Mouse (Mus musculus): ENCODE measurements around the gene Grm4. TPM values are rescaled to one million over a fixed set of nuclear protein-coding genes. Genes with fewer than 3 reads are reported as not detected.

Gene Grm4
- polyA plus RNA-seq, 1 experiment from 2014 or later: 9.1 TPM

GRCm38 (mm10) chr17:27464327-27464962, 56.8 kb downstream of the Grm4 start:
- Histone ChIP-seq H3K27ac (ENCODE audit: low read depth, low read length) (0 out of 2 replicates have a peak overlapping the region, but pooled peaks have one; percentile 23), H3K4me1 (ENCODE audit: control insufficient read depth, insufficient read depth, low read length) (peaks cover 6% of the 10 kb centered on the region; the same call in 1 of the 2 replicates), H3K36me3 (ENCODE audit: control insufficient read depth, insufficient read depth, low read length) (no peaks in the 10 kb centered on the region), H3K9me3 (ENCODE audit: control insufficient read depth, low read length) (no peaks in the 10 kb centered on the region), H3K9ac (replicated peaks; ENCODE audit: low read depth, low read length) (no peak overlapping the region), H3K27me3 (ENCODE audit: control insufficient read depth, insufficient read depth, low read length) (no peaks in the 10 kb centered on the region), H3K4me2 (ENCODE audit: low read depth, low read length) (no peak overlapping the region), H3K4me3 (ENCODE audit: low read depth, low read length) (no peak overlapping the region)
- 0 out of 2 replicates have a peak, but pooled peaks have one; percentile 16 for ATAC-seq (ENCODE audit: low read depth)
- WGBS: 38% methylated on average over 8 of the region's 8 CpGs

GRCm38 (mm10) chr17:27459979-27460378, 61.2 kb downstream of the Grm4 start:
- H3K9ac ChIP-seq (replicated peaks; ENCODE audit: low read depth, low read length): no peak overlapping the region

DNA sequence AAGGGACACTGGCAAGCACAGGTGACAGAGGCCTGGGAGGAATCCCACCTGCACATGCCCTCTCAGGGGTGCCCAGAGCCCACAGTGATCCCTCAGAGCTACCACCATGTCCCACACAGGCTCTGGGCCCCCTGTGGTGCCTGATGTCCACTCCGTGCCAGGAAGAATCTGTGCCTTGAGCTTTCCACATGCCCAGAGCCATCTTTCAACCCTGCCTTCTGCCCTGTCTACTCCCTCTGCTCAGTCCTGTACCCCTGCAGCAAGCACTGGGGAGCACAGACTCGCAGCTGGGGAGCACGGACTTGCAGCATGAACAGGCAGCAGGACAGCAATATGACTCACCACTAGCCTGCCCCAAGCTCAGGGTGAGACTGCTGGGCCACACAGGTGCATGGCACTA, 62.0 kb downstream of the Grm4 start:
- Histone ChIP-seq H3K4me2 (ENCODE audit: low read depth, low read length) (no peak overlapping the region), H3K4me3 (ENCODE audit: low read depth, low read length) (no peak overlapping the region), H3K9ac (replicated peaks; ENCODE audit: low read depth, low read length) (no peak overlapping the region), H3K36me3 (ENCODE audit: control insufficient read depth, insufficient read depth, low read length) (no peaks in the 10 kb centered on the region), H3K27me3 (ENCODE audit: control insufficient read depth, insufficient read depth, low read length) (no peaks in the 10 kb centered on the region), H3K27ac (ENCODE audit: low read depth, low read length) (no peak overlapping the region), H3K4me1 (ENCODE audit: control insufficient read depth, insufficient read depth, low read length) (peaks cover 3% of the 10 kb centered on the region; the same call in 1 of the 2 replicates), H3K9me3 (ENCODE audit: control insufficient read depth, low read length) (no peaks in the 10 kb centered on the region)
- WGBS: 85% methylated on average over 3 of the region's 3 CpGs
- ATAC-seq (ENCODE audit: low read depth): no peak

More at GRCm38 (mm10) chr17:27459979-27460378, 61.2 kb downstream of the Grm4 start:
- no peaks in the 10 kb centered on the region for H3K27me3 ChIP-seq (ENCODE audit: control insufficient read depth, insufficient read depth, low read length)
- H3K4me3 ChIP-seq (ENCODE audit: low read depth, low read length): no peak overlapping the region
- H3K4me1 ChIP-seq (ENCODE audit: control insufficient read depth, insufficient read depth, low read length): peaks cover 6% of the 10 kb centered on the region; the same call in 1 of the 2 replicates
- H3K27ac ChIP-seq (ENCODE audit: low read depth, low read length): no peak overlapping the region
- 77% methylated on average over 10 of the region's 10 CpGs for WGBS
- no peak for ATAC-seq (ENCODE audit: low read depth)
- H3K9me3 ChIP-seq (ENCODE audit: control insufficient read depth, low read length): no peaks in the 10 kb centered on the region
- H3K36me3 ChIP-seq (ENCODE audit: control insufficient read depth, insufficient read depth, low read length): no peaks in the 10 kb centered on the region
- H3K4me2 ChIP-seq (ENCODE audit: low read depth, low read length): no peak overlapping the region

GRCm38 (mm10) chr17:27457863-27458494, 63.2 kb downstream of the Grm4 start:
- no peaks in the 10 kb centered on the region for H3K36me3 ChIP-seq (ENCODE audit: control insufficient read depth, insufficient read depth, low read length)
- no peak overlapping the region for H3K27ac ChIP-seq (ENCODE audit: low read depth, low read length)
- no peaks in the 10 kb centered on the region for H3K27me3 ChIP-seq (ENCODE audit: control insufficient read depth, insufficient read depth, low read length)
- ATAC-seq (ENCODE audit: low read depth): no peak
- WGBS: 89% methylated on average over 3 of the region's 3 CpGs
- no peaks in the 10 kb centered on the region for H3K4me1 ChIP-seq (ENCODE audit: control insufficient read depth, insufficient read depth, low read length)
- no peak overlapping the region for H3K9ac ChIP-seq (replicated peaks; ENCODE audit: low read depth, low read length)
- no peaks in the 10 kb centered on the region for H3K9me3 ChIP-seq (ENCODE audit: control insufficient read depth, low read length)
- H3K4me3 ChIP-seq (ENCODE audit: low read depth, low read length): no peak overlapping the region
- H3K4me2 ChIP-seq (ENCODE audit: low read depth, low read length): no peak overlapping the region

DNA sequence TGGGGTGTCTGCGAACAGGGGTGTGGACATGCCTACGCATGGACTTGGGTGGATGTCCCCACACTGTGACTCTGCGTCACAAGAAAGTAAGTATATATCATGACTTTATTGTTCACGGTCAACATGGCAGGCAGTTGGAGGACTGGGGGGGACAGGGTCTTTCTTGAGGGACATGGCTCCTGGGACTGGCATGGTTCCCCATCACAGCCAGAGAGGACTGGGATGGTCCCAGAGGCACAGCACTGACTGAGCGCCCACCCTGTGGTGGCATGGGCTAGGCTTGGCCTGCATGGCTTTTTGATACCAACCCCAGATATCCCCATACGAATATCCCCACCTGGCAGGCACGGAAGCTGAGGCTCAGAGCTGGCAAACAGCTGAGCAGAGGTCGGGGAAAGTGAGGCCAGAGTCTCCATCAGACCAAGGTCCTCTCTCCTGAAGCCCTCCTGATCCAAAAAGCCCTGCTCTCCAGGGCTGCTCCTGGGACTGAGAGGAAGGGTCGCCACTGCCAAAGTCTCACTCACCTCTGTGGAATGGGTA, 64.1 kb downstream of the Grm4 start:
- WGBS: 88% methylated on average over 9 of the region's 9 CpGs
- Histone ChIP-seq H3K4me2 (ENCODE audit: low read depth, low read length) (no peak overlapping the region), H3K4me1 (ENCODE audit: control insufficient read depth, insufficient read depth, low read length) (no peaks in the 10 kb centered on the region), H3K36me3 (ENCODE audit: control insufficient read depth, insufficient read depth, low read length) (no peaks in the 10 kb centered on the region), H3K9me3 (ENCODE audit: control insufficient read depth, low read length) (no peaks in the 10 kb centered on the region), H3K27ac (ENCODE audit: low read depth, low read length) (no peak overlapping the region), H3K27me3 (ENCODE audit: control insufficient read depth, insufficient read depth, low read length) (no peaks in the 10 kb centered on the region), H3K4me3 (ENCODE audit: low read depth, low read length) (no peak overlapping the region), H3K9ac (replicated peaks; ENCODE audit: low read depth, low read length) (no peak overlapping the region)
- ATAC-seq (ENCODE audit: low read depth): no peak

GRCm38 (mm10) chr17:27456364-27456763, 64.8 kb downstream of the Grm4 start:
- H3K27ac ChIP-seq (ENCODE audit: low read depth, low read length): no peak overlapping the region
- H3K4me2 ChIP-seq (ENCODE audit: low read depth, low read length): no peak overlapping the region
- no peaks in the 10 kb centered on the region for H3K36me3 ChIP-seq (ENCODE audit: control insufficient read depth, insufficient read depth, low read length)
- no peak overlapping the region for H3K4me3 ChIP-seq (ENCODE audit: low read depth, low read length)
- WGBS: 49% methylated on average over 11 of the region's 11 CpGs
- no peaks in the 10 kb centered on the region for H3K9me3 ChIP-seq (ENCODE audit: control insufficient read depth, low read length)
- H3K4me1 ChIP-seq (ENCODE audit: control insufficient read depth, insufficient read depth, low read length): no peaks in the 10 kb centered on the region
- H3K9ac ChIP-seq (replicated peaks; ENCODE audit: low read depth, low read length): no peak overlapping the region
- H3K27me3 ChIP-seq (ENCODE audit: control insufficient read depth, insufficient read depth, low read length): no peaks in the 10 kb centered on the region
- ATAC-seq (ENCODE audit: low read depth): no peak

GRCm38 (mm10) chr17:27455012-27455784, 66.0 kb downstream of the Grm4 start:
- no peak overlapping the region for H3K4me2 ChIP-seq (ENCODE audit: low read depth, low read length)
- 88% methylated on average over 9 of the region's 9 CpGs for WGBS
- H3K9ac ChIP-seq (replicated peaks; ENCODE audit: low read depth, low read length): no peak overlapping the region
- H3K4me3 ChIP-seq (ENCODE audit: low read depth, low read length): no peak overlapping the region
- H3K36me3 ChIP-seq (ENCODE audit: control insufficient read depth, insufficient read depth, low read length): no peaks in the 10 kb centered on the region
- no peak overlapping the region for H3K27ac ChIP-seq (ENCODE audit: low read depth, low read length)
- no peaks in the 10 kb centered on the region for H3K9me3 ChIP-seq (ENCODE audit: control insufficient read depth, low read length)
- no peak for ATAC-seq (ENCODE audit: low read depth)
- no peaks in the 10 kb centered on the region for H3K4me1 ChIP-seq (ENCODE audit: control insufficient read depth, insufficient read depth, low read length)
- no peaks in the 10 kb centered on the region for H3K27me3 ChIP-seq (ENCODE audit: control insufficient read depth, insufficient read depth, low read length)

DNA sequence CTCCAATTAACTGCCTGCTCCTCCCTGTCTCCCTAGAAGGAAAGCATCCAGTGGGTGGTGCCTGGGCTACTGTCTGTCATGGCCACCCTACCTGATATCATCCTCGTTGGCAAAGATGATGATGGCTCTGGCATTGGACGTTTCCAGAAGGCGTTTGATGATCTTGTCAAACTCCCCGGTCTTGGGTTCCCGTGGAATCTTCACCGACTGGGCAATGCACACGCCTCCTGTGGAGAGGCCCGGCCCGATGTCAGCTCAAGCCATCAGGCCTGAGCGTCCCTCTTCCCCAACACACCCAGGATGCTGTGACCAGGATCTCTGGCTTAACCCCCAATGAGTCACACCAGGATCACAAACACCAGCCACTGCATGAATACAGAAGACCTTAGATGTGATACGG, 66.8 kb downstream of the Grm4 start:
- Histone ChIP-seq H3K4me1 (ENCODE audit: control insufficient read depth, insufficient read depth, low read length) (no peaks in the 10 kb centered on the region), H3K36me3 (ENCODE audit: control insufficient read depth, insufficient read depth, low read length) (no peaks in the 10 kb centered on the region), H3K4me3 (ENCODE audit: low read depth, low read length) (no peak overlapping the region), H3K9me3 (ENCODE audit: control insufficient read depth, low read length) (no peaks in the 10 kb centered on the region), H3K4me2 (ENCODE audit: low read depth, low read length) (no peak overlapping the region), H3K9ac (replicated peaks; ENCODE audit: low read depth, low read length) (no peak overlapping the region), H3K27ac (ENCODE audit: low read depth, low read length) (no peak overlapping the region), H3K27me3 (ENCODE audit: control insufficient read depth, insufficient read depth, low read length) (no peaks in the 10 kb centered on the region)
- no peak for ATAC-seq (ENCODE audit: low read depth)
- 88% methylated on average over 11 of the region's 11 CpGs for WGBS

DNA sequence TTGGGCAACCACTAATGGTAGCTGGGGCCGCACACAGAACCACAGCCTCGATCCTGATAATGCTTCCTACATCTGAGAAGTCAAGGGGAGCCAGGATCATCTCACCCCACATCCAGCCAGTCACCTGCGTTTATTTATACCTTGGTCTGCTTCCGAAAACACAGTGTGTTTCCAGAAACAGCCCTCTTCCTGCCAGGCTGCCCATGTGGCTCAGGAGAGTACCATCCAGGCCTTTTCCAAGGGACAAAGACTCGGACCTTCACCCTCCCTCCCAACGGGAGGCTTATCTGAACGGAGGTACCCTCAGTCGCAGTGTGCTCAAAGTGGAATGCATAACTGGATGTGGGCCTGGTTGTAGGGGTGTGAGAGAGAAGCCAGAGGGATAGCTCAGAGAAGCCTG, 68.2 kb downstream of the Grm4 start:
- H3K27ac ChIP-seq (ENCODE audit: low read depth, low read length): no peak overlapping the region
- ATAC-seq (ENCODE audit: low read depth): no peak
- H3K4me1 ChIP-seq (ENCODE audit: control insufficient read depth, insufficient read depth, low read length): no peaks in the 10 kb centered on the region
- H3K36me3 ChIP-seq (ENCODE audit: control insufficient read depth, insufficient read depth, low read length): no peaks in the 10 kb centered on the region
- no peaks in the 10 kb centered on the region for H3K27me3 ChIP-seq (ENCODE audit: control insufficient read depth, insufficient read depth, low read length)
- WGBS: 87% methylated on average over 8 of the region's 8 CpGs
- no peaks in the 10 kb centered on the region for H3K9me3 ChIP-seq (ENCODE audit: control insufficient read depth, low read length)
- H3K4me2 ChIP-seq (ENCODE audit: low read depth, low read length): no peak overlapping the region
- H3K4me3 ChIP-seq (ENCODE audit: low read depth, low read length): no peak overlapping the region
- H3K9ac ChIP-seq (replicated peaks; ENCODE audit: low read depth, low read length): no peak overlapping the region
